ENCODE assay signal across 7 mouse cellular contexts in genomic region chr15:77151816-77152215, GRCm38 (mm10).
DNase-seq lines count a peak whose midpoint lies in the region; ATAC-seq and TF ChIP-seq lines count a peak whose summit lies in the region.

No protein-coding gene starts in this region.

- H3K9me3 ChIP-seq in embryonic facial prominence, embryonic 15.5 days (replicated peaks) = no peaks in the 10 kb centered on the region
- no peaks in the 10 kb centered on the region for H3K9me3 ChIP-seq in limb, embryonic 11.5 days (ENCODE audit: control insufficient read depth, low read length)
- no peaks in the 10 kb centered on the region for H3K9me3 ChIP-seq in stomach, embryonic 14.5 days (ENCODE audit: control insufficient read depth, low read depth, low read length)

- 11% methylated on average over 4 of the region's 4 CpGs for WGBS in embryonic facial prominence, embryonic 15.5 days
- WGBS in limb, embryonic 11.5 days = 10% methylated on average over 4 of the region's 4 CpGs
- WGBS in stomach, embryonic 14.5 days = 5% methylated on average over 4 of the region's 4 CpGs

- no peaks in the 10 kb centered on the region for H3K27me3 ChIP-seq in embryonic facial prominence, embryonic 15.5 days
- no peaks in the 10 kb centered on the region for H3K27me3 ChIP-seq in limb, embryonic 11.5 days (ENCODE audit: control insufficient read depth, insufficient read depth, low read length)
- no peaks in the 10 kb centered on the region for H3K27me3 ChIP-seq in stomach, embryonic 14.5 days (ENCODE audit: control insufficient read depth, insufficient read depth, low read length)

- intact Hi-C loops in left cerebral cortex, adult 2 months (cut with DNase I) = loop anchor here (2.0 to 10.0 kb wide), 3 partner anchors 41 to 215 kb away; no protein-coding TSS in a partner anchor
- intact Hi-C loops in left cerebral cortex, postnatal 4 days (cut with DNase I) = no loop called here

- H3K4me2 ChIP-seq in embryonic facial prominence, embryonic 15.5 days (replicated peaks) = peak overlapping the region; percentile 60
- H3K4me2 ChIP-seq in limb, embryonic 11.5 days (ENCODE audit: low read depth, severe bottlenecking) = peak overlapping the region; percentile 69
- peak overlapping the region; percentile 59 for H3K4me2 ChIP-seq in stomach, embryonic 14.5 days (replicated peaks; ENCODE audit: low read depth, low read length)

- peaks cover 54% of the 10 kb centered on the region for H3K4me1 ChIP-seq in embryonic facial prominence, embryonic 15.5 days
- H3K4me1 ChIP-seq in limb, embryonic 11.5 days (ENCODE audit: control insufficient read depth, insufficient read depth, low read length) = peaks cover 26% of the 10 kb centered on the region
- peaks cover 41% of the 10 kb centered on the region for H3K4me1 ChIP-seq in stomach, embryonic 14.5 days (ENCODE audit: control insufficient read depth, insufficient read depth, low read length)

- no peak for TF ChIP-seq CTCF in left cerebral cortex, adult 2 months (IDR thresholded peaks at IDR 0.05)

- no peaks in the 10 kb centered on the region for H3K36me3 ChIP-seq in embryonic facial prominence, embryonic 15.5 days
- H3K36me3 ChIP-seq in limb, embryonic 11.5 days (ENCODE audit: control insufficient read depth, insufficient read depth, low read length) = no peaks in the 10 kb centered on the region
- H3K36me3 ChIP-seq in stomach, embryonic 14.5 days (ENCODE audit: control insufficient read depth, insufficient read depth, low read length) = no peaks in the 10 kb centered on the region

- peak overlapping the region; percentile 94 for H3K27ac ChIP-seq in left cerebral cortex, adult 2 months
- peak overlapping the region; percentile 96 for H3K27ac ChIP-seq in embryonic facial prominence, embryonic 15.5 days (replicated peaks)
- H3K27ac ChIP-seq in limb, embryonic 11.5 days (replicated peaks; ENCODE audit: low read depth, low read length) = no peak overlapping the region
- H3K27ac ChIP-seq in stomach, embryonic 14.5 days (ENCODE audit: low read length) = peak overlapping the region; percentile 96; the same call in 1 of the 2 replicates

- no peak for DNase-seq in left cerebral cortex, adult 2 months (ENCODE audit: extremely low spot score in 1 of 2, low spot score in 2 of 2)
- DNase-seq in left cerebral cortex, postnatal 4 days = no peak
- DNase-seq in limb, embryonic 11.5 days (ENCODE audit: low spot score) = no peak
- DNase-seq in left cerebral cortex, adult 18-20 months (ENCODE audit: low spot score in 2 of 2) = no peak
- no peak for DNase-seq in frontal cortex, postnatal 25 days (ENCODE audit: low spot score in 2 of 2)

- no peak for ATAC-seq in embryonic facial prominence, embryonic 15.5 days (ENCODE audit: insufficient number of reproducible peaks, low FRiP score, low TSS enrichment, low read depth)
- no peak for ATAC-seq in limb, embryonic 11.5 days (ENCODE audit: insufficient number of reproducible peaks, low FRiP score, low TSS enrichment, low read depth)
- ATAC-seq in stomach, embryonic 14.5 days (ENCODE audit: insufficient number of reproducible peaks, insufficient read depth, low FRiP score, low read depth) = no peak

- peak overlapping the region; percentile 69 for H3K4me3 ChIP-seq in left cerebral cortex, adult 2 months
- H3K4me3 ChIP-seq in embryonic facial prominence, embryonic 15.5 days (replicated peaks) = peak overlapping the region; percentile 53
- peak overlapping the region; percentile 43 for H3K4me3 ChIP-seq in limb, embryonic 11.5 days (ENCODE audit: low read depth, low read length)
- peak overlapping the region; percentile 55 for H3K4me3 ChIP-seq in stomach, embryonic 14.5 days (ENCODE audit: low read depth, low read length)

- 0 out of 2 replicates have a peak overlapping the region, but pooled peaks have one; percentile 12 for H3K9ac ChIP-seq in embryonic facial prominence, embryonic 15.5 days
- no peak overlapping the region for H3K9ac ChIP-seq in limb, embryonic 11.5 days (ENCODE audit: low read length)
- H3K9ac ChIP-seq in stomach, embryonic 14.5 days (replicated peaks; ENCODE audit: low read depth, low read length) = peak overlapping the region; percentile 54; the same call in 1 of the 2 replicates
